Mouse (Mus musculus) stomach, postnatal 0 days (tissue): ENCODE data around the gene Pltp. TPM values are rescaled to one million over a fixed set of nuclear protein-coding genes. Genes with fewer than 3 reads are reported as not detected.
"Not testable (repeated sequence)": the region's sequence is repeated elsewhere in the genome, so short reads cannot be mapped to it uniquely, and the experiment has no call there.

ENCODE experiments used
- ATAC-seq: fragments of 200-750 bp; cut with Nextera tagmentation; 2 replicates; pipeline ENCODE4 v1.8.0; 2017; ENCODE audit not compliant: low FRiP score, low TSS enrichment
- DNase-seq: peaks from one replicate; pipeline ENCODE4 v3.0.0-alpha.2; 2016; ENCODE audit warnings: low spot score
- H3K27ac ChIP-seq: fragments of 300-500 bp; sonication (generic); replicated peaks from 2 replicates; pipeline ENCODE4 v1.5.1; 2014; ENCODE audit warnings: mild to moderate bottlenecking, control low read depth
- H3K27me3 ChIP-seq: fragments of 300-500 bp; sonication (generic); 2 replicates; pipeline ENCODE4 v1.6.1; 2014; ENCODE audit warnings: low read length; ENCODE audit not compliant: control insufficient read depth, insufficient read depth
- H3K36me3 ChIP-seq: fragments of 300-500 bp; sonication (generic); 2 replicates; pipeline ENCODE4 v1.6.1; 2014; ENCODE audit warnings: low read length, mixed read lengths; ENCODE audit not compliant: control insufficient read depth, insufficient read depth
- H3K4me1 ChIP-seq: fragments of 300-500 bp; sonication (generic); replicated peaks from 2 replicates; pipeline ENCODE4 v1.6.1; 2014; ENCODE audit warnings: antibody characterized with exemption; ENCODE audit not compliant: control insufficient read depth, insufficient read depth
- H3K4me2 ChIP-seq: fragments of 300-500 bp; sonication (generic); replicated peaks from 2 replicates; pipeline ENCODE4 v1.6.1; 2014; ENCODE audit warnings: low read depth, mild to moderate bottlenecking, control low read depth, moderate library complexity
- H3K4me3 ChIP-seq: fragments of 300-500 bp; sonication (generic); 2 replicates; pipeline ENCODE4 v1.5.1; 2014; ENCODE audit warnings: low read depth, low read length, control low read depth
- H3K9ac ChIP-seq: fragments of 300-500 bp; sonication (generic); 2 replicates; pipeline ENCODE4 v1.6.1; 2014; ENCODE audit warnings: mild to moderate bottlenecking, low read length, control low read depth, mixed read lengths
- H3K9me3 ChIP-seq: fragments of 300-500 bp; sonication (generic); 2 replicates; pipeline ENCODE4 v1.6.1; 2016; ENCODE audit warnings: low read length; ENCODE audit not compliant: control insufficient read depth
- CTCF ChIP-seq: IDR thresholded peaks from 2 replicates; pipeline ENCODE4 v1.5.1; 2016; ENCODE audit warnings: antibody characterized with exemption, low read depth, mild to moderate bottlenecking, moderate library complexity
- EP300 ChIP-seq: optimal IDR thresholded peaks from 2 replicates; pipeline ENCODE3; 2016; ENCODE audit warnings: antibody characterized with exemption
- WGBS: fragments of 180-500 bp; shearing (Covaris S2); extraction: QIAGEN DNeasy Blood & Tissue Kit; methylation state at CpG from one replicate; pipeline ENCODE4 v1.1.7; 2014; 5-methylcytosine and 5-hydroxymethylcytosine counted together
- polyA plus RNA-seq: library from polyadenylated mRNA; unstranded; fragments of >200 nt; fragmentation: Nextera tagmentation; extraction: Ambion mirVana; gene quantifications from 2 replicates; pipeline ENCODE4 v1.2.1, GENCODE M21; 2015

Pltp gene
- polyA plus RNA-seq, 1 experiment from 2014 or later = 42.7 TPM

GRCm38 (mm10) chr2:164804533-164805331, 52.8 kb downstream of the Pltp start, which contains the start of the genes Acot8 and Zswim3:
Gene Acot8, minus strand, starts transcription at chr2:164804882.
Gene Zswim3, plus strand, starts transcription at chr2:164805098.
- H3K9ac ChIP-seq = peak within 1 kb of the TSS; percentile 82
- H3K9me3 ChIP-seq = no peaks in the 10 kb centered on the region
- no peaks in the 10 kb centered on the region for H3K27me3 ChIP-seq
- H3K4me1 ChIP-seq = peaks cover 3% of the 10 kb centered on the region; the same call in 1 of the 2 replicates
- H3K27ac ChIP-seq = peak within 1 kb of the TSS; percentile 88
- DNase-seq (peak; percentile 97), ATAC-seq (peak; percentile 96)
- TF ChIP-seq CTCF (peak; percentile 19; the same call in 1 of the 2 replicates), EP300 (peak; percentile 86)
- H3K36me3 ChIP-seq = no peaks in the 10 kb centered on the region
- WGBS = under 1% methylated on average over 47 of the region's 47 CpGs
- H3K4me3 ChIP-seq = peak within 1 kb of the TSS; percentile 73
- peak within 1 kb of the TSS; percentile 88 for H3K4me2 ChIP-seq

- peak overlapping the region; percentile 82 for H3K9ac ChIP-seq
- DNase-seq (no peak), ATAC-seq (no peak)
- H3K4me3 ChIP-seq = peak overlapping the region; percentile 73
- peak overlapping the region; percentile 73 for H3K4me2 ChIP-seq
- peak overlapping the region; percentile 88 for H3K27ac ChIP-seq
- no peaks in the 10 kb centered on the region for H3K27me3 ChIP-seq
- H3K9me3 ChIP-seq = no peaks in the 10 kb centered on the region
- 38% methylated on average over 1 of the region's 1 CpGs for WGBS
- no peak for TF ChIP-seq EP300
- TF ChIP-seq CTCF = no peak
- no peaks in the 10 kb centered on the region for H3K36me3 ChIP-seq
- H3K4me1 ChIP-seq = peaks cover 3% of the 10 kb centered on the region; the same call in 1 of the 2 replicates
These were observed 53.6 kb downstream of the Pltp start for GRCm38 (mm10) chr2:164803921-164804313.

GRCm38 (mm10) chr2:164803201-164803920, 54.1 kb downstream of the Pltp start:
- Histone ChIP-seq H3K36me3 (no peaks in the 10 kb centered on the region), H3K4me3 (peak overlapping the region; percentile 73), H3K4me2 (peak overlapping the region; percentile 73), H3K27ac (peak overlapping the region; percentile 88), H3K9ac (peak overlapping the region; percentile 82; the same call in 1 of the 2 replicates), H3K9me3 (no peaks in the 10 kb centered on the region), H3K27me3 (no peaks in the 10 kb centered on the region), H3K4me1 (peaks cover 3% of the 10 kb centered on the region; the same call in 1 of the 2 replicates)
- DNase-seq = peak; percentile 44
- 71% methylated on average over 16 of the region's 16 CpGs for WGBS
- ATAC-seq = no peak
- TF ChIP-seq EP300 (no peak), CTCF (no peak)

- no peak for DNase-seq
- no peak overlapping the region for H3K9ac ChIP-seq
- no peak for ATAC-seq
- no peak for TF ChIP-seq CTCF
- TF ChIP-seq EP300 = no peak
- H3K4me1 ChIP-seq = peaks cover 2% of the 10 kb centered on the region; the same call in 1 of the 2 replicates
- WGBS = 90% methylated on average over 13 of the region's 13 CpGs
- no peak overlapping the region for H3K4me2 ChIP-seq
- H3K27me3 ChIP-seq = no peaks in the 10 kb centered on the region
- no peak overlapping the region for H3K27ac ChIP-seq
- H3K36me3 ChIP-seq = peaks cover 4% of the 10 kb centered on the region; the same call in 1 of the 2 replicates
- H3K4me3 ChIP-seq = no peak overlapping the region
- H3K9me3 ChIP-seq = no peaks in the 10 kb centered on the region
These were observed 57.1 kb downstream of the Pltp start for GRCm38 (mm10) chr2:164800252-164801004.

- not testable (repeated sequence) for ATAC-seq, H3K4me1 ChIP-seq, H3K27ac ChIP-seq, H3K27me3 ChIP-seq, H3K36me3 ChIP-seq, DNase-seq, H3K4me3 ChIP-seq, H3K4me2 ChIP-seq, H3K9me3 ChIP-seq, H3K9ac ChIP-seq
- WGBS = 78% methylated on average over 6 of the region's 6 CpGs
- peak; percentile 61 for TF ChIP-seq CTCF
These were observed 59.0 kb downstream of the Pltp start for GRCm38 (mm10) chr2:164798554-164798953.
